In genomic region chr9:63141641-63142334, GRCm38 (mm10) we compare ENCODE assay signal across 10 mouse cellular contexts. TPM values are rescaled to one million over a fixed set of nuclear protein-coding genes. Genes with fewer than 3 reads are reported as not detected.
DNase-seq lines count a peak whose midpoint lies in the region; ATAC-seq and TF ChIP-seq lines count a peak whose summit lies in the region.
"Had no signal": no experiment of that assay in that cellular context is flagged by ENCODE, and none has a peak within 500 bp of the region (broad histone marks: within the 10 kb centered on the region; RNA-seq: fewer than 3 reads in every experiment).

No protein-coding gene starts in this region.

- peak overlapping the region; percentile 14 for H3K4me3 ChIP-seq in cerebellum, adult 2 months (replicated peaks; ENCODE audit: insufficient read depth, low read depth, low read length)
- H3K4me3 ChIP-seq in lung, embryonic 15.5 days, result peak overlapping the region; percentile 5; the same call in 1 of the 2 replicates
- peak overlapping the region; percentile 34 for H3K4me3 ChIP-seq in hindbrain, embryonic 10.5 days

- WGBS in cerebellum, adult 2 months, result 2% methylated on average over 24 of the region's 24 CpGs
- WGBS in lung, embryonic 15.5 days, result 2% methylated on average over 24 of the region's 24 CpGs
- WGBS in hindbrain, embryonic 10.5 days, result 2% methylated on average over 24 of the region's 24 CpGs

- H3K27ac ChIP-seq in cerebellum, adult 2 months (ENCODE audit: insufficient read depth, low read length), result no peak overlapping the region
- H3K27ac ChIP-seq in lung, embryonic 15.5 days, result no peak overlapping the region
- H3K27ac ChIP-seq in hindbrain, embryonic 10.5 days, result no peak overlapping the region
- H3K27ac ChIP-seq: liver, embryonic 14.5 days had no signal

- no peak for TF ChIP-seq POLR2A in cerebellum, adult 2 months (IDR thresholded peaks at IDR 0.05; ENCODE audit: borderline replicate concordance, insufficient read depth, low read length)

- no peak for DNase-seq in cerebellum, adult 2 months
- no peak for DNase-seq in cerebellum, adult 8-10 months
- no peak for DNase-seq in lung, postnatal 25 days (ENCODE audit: low spot score)
- no peak for DNase-seq in hindbrain, embryonic 10.5 days (ENCODE audit: low spot score)
- DNase-seq in neural tube, embryonic 10.5 days (ENCODE audit: extremely low spot score, low spot score), result peak; percentile 60
- DNase-seq in frontal cortex, postnatal 25 days (ENCODE audit: low spot score in 2 of 2), result no peak
- DNase-seq in urinary bladder, postnatal 14 days (ENCODE audit: low spot score), result no peak
- DNase-seq: kidney, postnatal 36 days had no signal

- TF ChIP-seq CTCF in cerebellum, adult 2 months (IDR thresholded peaks at IDR 0.05; ENCODE audit: borderline replicate concordance, insufficient read depth, low read depth, low read length), result no peak

- H3K27me3 ChIP-seq in cerebellum, adult 2 months (ENCODE audit: control insufficient read depth, insufficient read depth, low read length), result peaks cover 40% of the 10 kb centered on the region
- peaks cover 100% of the 10 kb centered on the region for H3K27me3 ChIP-seq in lung, embryonic 15.5 days
- peaks cover 100% of the 10 kb centered on the region for H3K27me3 ChIP-seq in hindbrain, embryonic 10.5 days (ENCODE audit: insufficient read depth, poor library complexity, severe bottlenecking)

- H3K36me3 ChIP-seq in lung, embryonic 15.5 days, result no peaks in the 10 kb centered on the region
- no peaks in the 10 kb centered on the region for H3K36me3 ChIP-seq in hindbrain, embryonic 10.5 days

- H3K9ac ChIP-seq in lung, embryonic 15.5 days, result no peak overlapping the region
- H3K9ac ChIP-seq: liver, embryonic 14.5 days had no signal

- no peaks in the 10 kb centered on the region for H3K9me3 ChIP-seq in lung, embryonic 15.5 days
- no peaks in the 10 kb centered on the region for H3K9me3 ChIP-seq in hindbrain, embryonic 10.5 days

- no peak for ATAC-seq in lung, embryonic 15.5 days (ENCODE audit: borderline replicate concordance, extremely low read depth, low FRiP score, low TSS enrichment)

- peaks cover 4% of the 10 kb centered on the region for H3K4me1 ChIP-seq in cerebellum, adult 2 months (ENCODE audit: control insufficient read depth, insufficient read depth, low read length)
- peaks cover 57% of the 10 kb centered on the region for H3K4me1 ChIP-seq in lung, embryonic 15.5 days
- H3K4me1 ChIP-seq in hindbrain, embryonic 10.5 days (replicated peaks), result peaks cover 72% of the 10 kb centered on the region

- H3K4me2 ChIP-seq in lung, embryonic 15.5 days, result peak overlapping the region; percentile 21; the same call in 1 of the 2 replicates

RNA-seq across cellular contexts. Expression of gene Skor1, which starts 7.0 kb away (rescaled TPM):
- 7.1 and 9.2 TPM in 2 replicates for polyA plus RNA-seq in cerebellum, adult 2 months (2012; rRNA removed)
- polyA plus RNA-seq in lung, embryonic 15.5 days (2015; fragmentation: Nextera tagmentation; extraction: Ambion mirVana), result not detected in 2 replicates
- 0.68 and 6.8 TPM in 2 replicates for polyA plus RNA-seq in hindbrain, embryonic 10.5 days (2016; fragmentation: Nextera tagmentation; extraction: Ambion mirVana)
